Mouse (Mus musculus) heart, adult 2 months (tissue): Measurements from ENCODE around the gene Aif1l. TPM values are rescaled to one million over a fixed set of nuclear protein-coding genes. Genes with fewer than 3 reads are reported as not detected.
A peak's percentile ranks its signal among the peaks of the same experiment; 100 is the strongest.

ENCODE experiments used
- DNase-seq, 2 experiments: peaks; one replicate each; pipeline ENCODE4 v3.0.0; 2021
- H3K27ac ChIP-seq: fragments of 200-600 bp; 2 replicates; pipeline ENCODE4 v1.8.1; 2022
- H3K27me3 ChIP-seq: fragments of 200-500 bp; 2 replicates; pipeline ENCODE4 v1.6.1; 2012; ENCODE audit warnings: mild to moderate bottlenecking, low read length, inconsistent platforms, mixed read lengths; ENCODE audit not compliant: control insufficient read depth, insufficient read depth
- H3K36me3 ChIP-seq: fragments of 200-500 bp; 2 replicates; pipeline ENCODE4 v1.6.1; 2012; ENCODE audit warnings: low read length, inconsistent platforms; ENCODE audit not compliant: control insufficient read depth, insufficient read depth
- H3K4me1 ChIP-seq: fragments of 200-500 bp; 2 replicates; pipeline ENCODE4 v1.6.1; 2011; ENCODE audit warnings: low read length; ENCODE audit not compliant: control insufficient read depth, insufficient read depth
- H3K4me3 ChIP-seq: fragments of 200-600 bp; 2 replicates; pipeline ENCODE4 v1.8.1; 2022
- H3K79me2 ChIP-seq: fragments of 200-500 bp; replicated peaks from 2 replicates; pipeline ENCODE4 v1.6.1; 2012; ENCODE audit warnings: mild to moderate bottlenecking, inconsistent platforms, low read length, moderate library complexity, mixed read lengths; ENCODE audit not compliant: control insufficient read depth, insufficient read depth
- H3K9ac ChIP-seq: fragments of 200-500 bp; 2 replicates; pipeline ENCODE4 v1.6.1; 2012; ENCODE audit warnings: low read depth, mild to moderate bottlenecking, control low read depth, inconsistent platforms, low read length, mixed read lengths
- CTCF ChIP-seq: fragments of 200-600 bp; IDR thresholded peaks from 2 replicates; pipeline ENCODE4 v1.8.1; 2022; ENCODE audit warnings: antibody characterized with exemption, mild to moderate bottlenecking, moderate library complexity
- EP300 ChIP-seq: fragments of 200-500 bp; IDR thresholded peaks from 2 replicates; pipeline ENCODE4 v1.6.1; 2011; ENCODE audit warnings: low read depth, low read length, control low read depth; ENCODE audit not compliant: insufficient read depth
- POLR2A ChIP-seq: fragments of 200-500 bp; IDR thresholded peaks from 2 replicates; pipeline ENCODE4 v1.6.1; 2011; ENCODE audit warnings: mild to moderate bottlenecking, low read depth, low read length, control low read depth; ENCODE audit not compliant: insufficient read depth
- WGBS: fragments of 180-500 bp; shearing (Covaris S2); methylation state at CpG from one replicate; pipeline ENCODE4 v1.1.7; 2018; 5-methylcytosine and 5-hydroxymethylcytosine counted together
- intact Hi-C: fragments of 180-260 bp; cut with DNase I; formaldehyde crosslinking; loops from one replicate; pipeline ENCODE4 v1.15.1; 2025
- polyA plus RNA-seq: library from polyadenylated mRNA; depleted of rRNA; stranded (reverse); fragments of >200 nt; gene quantifications from 2 replicates; pipeline ENCODE4 v1.2.3, GENCODE M21; 2012
- total RNA-seq, 2 experiments: library from RNA; stranded (reverse); gene quantifications; 2 replicates each; pipeline ENCODE4 v1.2.3; 2021

Aif1l gene
- total and polyA plus RNA-seq, 3 experiments: 2.4 to 4.2 (median 2.7) TPM

GRCm38 (mm10) chr2:31962501-31963224 is 12.7 kb downstream of the Aif1l start:
- no peaks in the 10 kb centered on the region for H3K36me3 ChIP-seq
- no peaks in the 10 kb centered on the region for H3K4me1 ChIP-seq
- DNase-seq: no peak
- H3K9ac ChIP-seq: no peak overlapping the region
- intact Hi-C loops: no loop called here
- TF ChIP-seq EP300 (no peak), POLR2A (no peak), CTCF (no peak)
- H3K27me3 ChIP-seq: no peaks in the 10 kb centered on the region
- H3K27ac ChIP-seq: no peak overlapping the region
- H3K4me3 ChIP-seq: no peak overlapping the region
- 61% methylated on average over 8 of the region's 8 CpGs for WGBS
- H3K79me2 ChIP-seq: no peaks in the 10 kb centered on the region

- Histone ChIP-seq H3K27ac (no peak overlapping the region), H3K4me3 (no peak overlapping the region), H3K79me2 (no peaks in the 10 kb centered on the region), H3K4me1 (no peaks in the 10 kb centered on the region), H3K27me3 (no peaks in the 10 kb centered on the region), H3K9ac (no peak overlapping the region), H3K36me3 (no peaks in the 10 kb centered on the region)
- intact Hi-C loops: no loop called here
- 73% methylated on average over 7 of the region's 7 CpGs for WGBS
- DNase-seq: peak in 1 of 2 experiments; percentile 31
- TF ChIP-seq CTCF (no peak), EP300 (no peak), POLR2A (no peak)
These were observed 13.6 kb downstream of the Aif1l start for GRCm38 (mm10) chr2:31963491-31963890.

- no peak overlapping the region for H3K27ac ChIP-seq
- no peaks in the 10 kb centered on the region for H3K79me2 ChIP-seq
- DNase-seq: no peak
- no peaks in the 10 kb centered on the region for H3K27me3 ChIP-seq
- no peaks in the 10 kb centered on the region for H3K36me3 ChIP-seq
- H3K9ac ChIP-seq: no peak overlapping the region
- intact Hi-C loops: no loop called here
- TF ChIP-seq POLR2A (no peak), EP300 (no peak), CTCF (no peak)
- 83% methylated on average over 3 of the region's 3 CpGs for WGBS
- H3K4me1 ChIP-seq: no peaks in the 10 kb centered on the region
- H3K4me3 ChIP-seq: no peak overlapping the region
These were observed 14.3 kb downstream of the Aif1l start for GRCm38 (mm10) chr2:31964191-31964590.

- intact Hi-C loops: no loop called here
- TF ChIP-seq CTCF (peak; percentile 59), EP300 (no peak)
- no peak for DNase-seq
These were observed 15.2 kb downstream of the Aif1l start for GRCm38 (mm10) chr2:31965110-31965509.

GRCm38 (mm10) chr2:31966801-31967200 is 16.9 kb downstream of the Aif1l start:
- H3K79me2 ChIP-seq: no peaks in the 10 kb centered on the region
- DNase-seq: no peak
- intact Hi-C loops: no loop called here
- H3K9ac ChIP-seq: no peak overlapping the region
- H3K36me3 ChIP-seq: no peaks in the 10 kb centered on the region
- no peak overlapping the region for H3K27ac ChIP-seq
- H3K4me1 ChIP-seq: no peaks in the 10 kb centered on the region
- H3K4me3 ChIP-seq: no peak overlapping the region
- no peaks in the 10 kb centered on the region for H3K27me3 ChIP-seq
- WGBS: 70% methylated on average over 8 of the region's 8 CpGs
- TF ChIP-seq CTCF: no peak
- no peak for TF ChIP-seq POLR2A
- TF ChIP-seq EP300: no peak

More at GRCm38 (mm10) chr2:31965110-31965509, 15.2 kb downstream of the Aif1l start:
- H3K36me3 ChIP-seq: no peaks in the 10 kb centered on the region
- no peak overlapping the region for H3K27ac ChIP-seq
- no peak overlapping the region for H3K9ac ChIP-seq
- H3K4me3 ChIP-seq: no peak overlapping the region
- no peaks in the 10 kb centered on the region for H3K79me2 ChIP-seq
- H3K27me3 ChIP-seq: no peaks in the 10 kb centered on the region
- no peaks in the 10 kb centered on the region for H3K4me1 ChIP-seq

GRCm38 (mm10) chr2:31972589-31972988 is 22.6 kb downstream of the Aif1l start:
- no peak for DNase-seq
- H3K4me1 ChIP-seq: peaks cover 5% of the 10 kb centered on the region
- intact Hi-C loops: loop anchor here (5.0 kb wide), 1 partner anchor 160 kb away; no protein-coding TSS in a partner anchor
- H3K9ac ChIP-seq: no peak overlapping the region
- TF ChIP-seq EP300 (no peak), POLR2A (no peak), CTCF (no peak)
- no peaks in the 10 kb centered on the region; the same call in 1 of the 2 replicates for H3K79me2 ChIP-seq
- no peak overlapping the region for H3K4me3 ChIP-seq
- no peaks in the 10 kb centered on the region for H3K27me3 ChIP-seq
- no peaks in the 10 kb centered on the region; the same call in 1 of the 2 replicates for H3K36me3 ChIP-seq
- H3K27ac ChIP-seq: no peak overlapping the region
- 75% methylated on average over 4 of the region's 4 CpGs for WGBS
